Mouse (Mus musculus) brain, adult 10 weeks (tissue): ENCODE results near the gene Scd4. TPM values are rescaled to one million over a fixed set of nuclear protein-coding genes. Genes with fewer than 3 reads are reported as not detected.

Source experiments
- polyA plus RNA-seq: library from polyadenylated mRNA; stranded (reverse); fragments of 350-450 nt; fragmentation: Illumina TruSeq; extraction: RNeasy Lipid Tissue Mini Kit (QIAGEN cat#74804); gene quantifications from one replicate; pipeline ENCODE4 v1.2.3, GENCODE M21; 2015; ENCODE audit warnings: low read depth, low replicate concordance

Scd4 gene
- polyA plus RNA-seq = 0.37 TPM

GRCm38 (mm10) chr19:44332833-44333623 lies at the start of gene Scd4:
Gene Scd4 (plus strand): TSS chr19:44333092.

GRCm38 (mm10) chr19:44292941-44293768 lies 39.7 kb upstream of the Scd4 start, which contains the start of gene Scd2:
Gene Scd2 (plus strand): TSS chr19:44293674.

Other genes with a start within 250 kb of the Scd4 start
- gene Chuk, start 225.6 kb upstream of the Scd4 start, polyA plus RNA-seq = 53.1 TPM
- 14.9 TPM for gene Cwf19l1, start 197.2 kb upstream of the Scd4 start, polyA plus RNA-seq
- gene Bloc1s2, start 186.6 kb upstream of the Scd4 start, polyA plus RNA-seq = 99.0 TPM
- 1.1 TPM for gene Pkd2l1, start 140.7 kb upstream of the Scd4 start, polyA plus RNA-seq
- 6.6 TPM for gene Scd3, start 129.8 kb upstream of the Scd4 start, polyA plus RNA-seq
- gene Scd2, start 39.4 kb upstream of the Scd4 start, polyA plus RNA-seq = 705 TPM
- gene Scd1, start 74.8 kb downstream of the Scd4 start, polyA plus RNA-seq = 125 TPM
- 0.16 TPM for gene Wnt8b, start 160.4 kb downstream of the Scd4 start, polyA plus RNA-seq
- 0.28 TPM for gene Sec31b, start 212.8 kb downstream of the Scd4 start, polyA plus RNA-seq
- not detected for gene Gm20538, start 219.7 kb downstream of the Scd4 start, polyA plus RNA-seq
- gene Ndufb8, start 222.3 kb downstream of the Scd4 start, polyA plus RNA-seq = 681 TPM
- 20.2 TPM for gene Hif1an, start 229.8 kb downstream of the Scd4 start, polyA plus RNA-seq